Mouse (Mus musculus) embryonic facial prominence, embryonic 12.5 days (tissue): ENCODE results near the gene Atox1. TPM values are rescaled to one million over a fixed set of nuclear protein-coding genes. Genes with fewer than 3 reads are reported as not detected.
A peak's percentile ranks its signal among the peaks of the same experiment; 100 is the strongest.

Experiments used
- ATAC-seq: fragments of 200-750 bp; cut with Nextera tagmentation; 2 replicates; pipeline ENCODE4 v1.8.0; 2017; ENCODE audit not compliant: insufficient number of reproducible peaks, insufficient read depth, low FRiP score, low TSS enrichment
- H3K27ac ChIP-seq: fragments of 300-500 bp; sonication (generic); 2 replicates; pipeline ENCODE4 v1.5.1; 2016; ENCODE audit warnings: mild to moderate bottlenecking
- H3K27me3 ChIP-seq: fragments of 300-500 bp; sonication (generic); 2 replicates; pipeline ENCODE4 v1.6.1; 2016; ENCODE audit warnings: mild to moderate bottlenecking, moderate library complexity
- H3K36me3 ChIP-seq: fragments of 300-500 bp; sonication (generic); 2 replicates; pipeline ENCODE4 v1.6.1; 2016; ENCODE audit warnings: mild to moderate bottlenecking
- H3K4me1 ChIP-seq: fragments of 300-500 bp; sonication (generic); 2 replicates; pipeline ENCODE4 v1.6.1; 2016
- H3K4me2 ChIP-seq: fragments of 300-500 bp; sonication (generic); replicated peaks from 2 replicates; pipeline ENCODE4 v1.6.1; 2016; ENCODE audit warnings: mild to moderate bottlenecking, moderate library complexity
- H3K4me3 ChIP-seq: fragments of 300-500 bp; sonication (generic); 2 replicates; pipeline ENCODE4 v1.5.1; 2016; ENCODE audit warnings: mild to moderate bottlenecking
- H3K9ac ChIP-seq: fragments of 300-500 bp; sonication (generic); 2 replicates; pipeline ENCODE4 v1.6.1; 2016; ENCODE audit warnings: mild to moderate bottlenecking, moderate library complexity
- H3K9me3 ChIP-seq: fragments of 300-500 bp; sonication (generic); 2 replicates; pipeline ENCODE4 v1.6.1; 2016; ENCODE audit warnings: mild to moderate bottlenecking, moderate library complexity
- WGBS: fragments of 180-500 bp; shearing (Covaris S2); methylation state at CpG from one replicate; pipeline ENCODE4 v1.1.7; 2016; 5-methylcytosine and 5-hydroxymethylcytosine counted together
- polyA plus RNA-seq: library from polyadenylated mRNA; unstranded; fragments of >200 nt; fragmentation: Nextera tagmentation; extraction: Ambion mirVana; gene quantifications from 2 replicates; pipeline ENCODE4 v1.2.1, GENCODE M21; 2016

Atox1 gene
- polyA plus RNA-seq: 297 and 344 TPM in 2 replicates

- peak; percentile 92 for ATAC-seq
- no peaks in the 10 kb centered on the region for H3K36me3 ChIP-seq
- 1% methylated on average over 36 of the region's 36 CpGs for WGBS
- H3K27me3 ChIP-seq: no peaks in the 10 kb centered on the region
- H3K4me3 ChIP-seq: peak within 1 kb of the TSS; percentile 57
- peak within 1 kb of the TSS; percentile 76 for H3K4me2 ChIP-seq
- H3K27ac ChIP-seq: peak within 1 kb of the TSS; percentile 59
- peak within 1 kb of the TSS; percentile 56 for H3K9ac ChIP-seq
- peaks cover 12% of the 10 kb centered on the region; the same call in 1 of the 2 replicates for H3K4me1 ChIP-seq
- no peaks in the 10 kb centered on the region for H3K9me3 ChIP-seq
Measured at GRCm38 (mm10) chr11:55461019-55461645, at the start of gene Atox1. TSS of gene Atox1 (minus strand) at chr11:55461239.

GRCm38 (mm10) chr11:55505485-55505884 lies 44.4 kb upstream of the Atox1 start:
- Histone ChIP-seq H3K27ac (no peak overlapping the region), H3K4me2 (no peak overlapping the region), H3K9ac (no peak overlapping the region), H3K9me3 (no peaks in the 10 kb centered on the region), H3K36me3 (peaks cover 26% of the 10 kb centered on the region), H3K4me3 (no peak overlapping the region), H3K4me1 (no peaks in the 10 kb centered on the region), H3K27me3 (no peaks in the 10 kb centered on the region)
- 88% methylated on average over 3 of the region's 3 CpGs for WGBS
- ATAC-seq: no peak

GRCm38 (mm10) chr11:55502886-55503285 lies 41.8 kb upstream of the Atox1 start:
- Histone ChIP-seq H3K4me2 (no peak overlapping the region), H3K27me3 (no peaks in the 10 kb centered on the region), H3K9ac (no peak overlapping the region), H3K36me3 (peaks cover 43% of the 10 kb centered on the region), H3K4me3 (no peak overlapping the region), H3K27ac (no peak overlapping the region), H3K4me1 (no peaks in the 10 kb centered on the region), H3K9me3 (no peaks in the 10 kb centered on the region)
- ATAC-seq: no peak
- WGBS: 76% methylated on average over 5 of the region's 5 CpGs

GRCm38 (mm10) chr11:55501955-55502531 lies 41.0 kb upstream of the Atox1 start:
- Histone ChIP-seq H3K36me3 (peaks cover 46% of the 10 kb centered on the region), H3K9ac (no peak overlapping the region), H3K27me3 (no peaks in the 10 kb centered on the region), H3K4me3 (no peak overlapping the region), H3K9me3 (no peaks in the 10 kb centered on the region), H3K4me1 (no peaks in the 10 kb centered on the region), H3K4me2 (no peak overlapping the region), H3K27ac (no peak overlapping the region)
- 82% methylated on average over 8 of the region's 8 CpGs for WGBS
- ATAC-seq: no peak; the same call in 1 of the 2 replicates

GRCm38 (mm10) chr11:55497885-55498284 lies 36.8 kb upstream of the Atox1 start:
- 73% methylated on average over 5 of the region's 5 CpGs for WGBS
- Histone ChIP-seq H3K9me3 (no peaks in the 10 kb centered on the region), H3K4me3 (no peak overlapping the region), H3K9ac (no peak overlapping the region), H3K27ac (no peak overlapping the region), H3K36me3 (peaks cover 82% of the 10 kb centered on the region), H3K27me3 (no peaks in the 10 kb centered on the region), H3K4me1 (no peaks in the 10 kb centered on the region), H3K4me2 (no peak overlapping the region)
- ATAC-seq: no peak

- H3K4me2 ChIP-seq: no peak overlapping the region
- no peak for ATAC-seq
- H3K4me3 ChIP-seq: no peak overlapping the region
- no peaks in the 10 kb centered on the region for H3K9me3 ChIP-seq
- no peak overlapping the region for H3K9ac ChIP-seq
- WGBS: 88% methylated on average over 6 of the region's 6 CpGs
- no peak overlapping the region for H3K27ac ChIP-seq
- no peaks in the 10 kb centered on the region for H3K27me3 ChIP-seq
- peaks cover 83% of the 10 kb centered on the region for H3K36me3 ChIP-seq
- H3K4me1 ChIP-seq: no peaks in the 10 kb centered on the region
Measured at GRCm38 (mm10) chr11:55496158-55496557, 35.1 kb upstream of the Atox1 start.

- Histone ChIP-seq H3K27ac (no peak overlapping the region), H3K27me3 (no peaks in the 10 kb centered on the region), H3K9me3 (no peaks in the 10 kb centered on the region), H3K9ac (no peak overlapping the region), H3K4me1 (no peaks in the 10 kb centered on the region), H3K4me2 (no peak overlapping the region), H3K4me3 (no peak overlapping the region), H3K36me3 (peaks cover 69% of the 10 kb centered on the region)
- ATAC-seq: no peak
- WGBS: 96% methylated on average over 7 of the region's 7 CpGs
Measured at GRCm38 (mm10) chr11:55485443-55485842, 24.4 kb upstream of the Atox1 start.

GRCm38 (mm10) chr11:55473219-55473618 lies 12.2 kb upstream of the Atox1 start:
- WGBS: 91% methylated on average over 3 of the region's 3 CpGs
- H3K9ac ChIP-seq: no peak overlapping the region
- no peak overlapping the region for H3K27ac ChIP-seq
- no peak overlapping the region for H3K4me2 ChIP-seq
- H3K27me3 ChIP-seq: no peaks in the 10 kb centered on the region
- ATAC-seq: no peak
- H3K36me3 ChIP-seq: peaks cover 25% of the 10 kb centered on the region
- H3K9me3 ChIP-seq: no peaks in the 10 kb centered on the region
- peaks cover 14% of the 10 kb centered on the region for H3K4me1 ChIP-seq
- H3K4me3 ChIP-seq: no peak overlapping the region

GRCm38 (mm10) chr11:55471467-55471866 lies 10.4 kb upstream of the Atox1 start:
- no peaks in the 10 kb centered on the region for H3K27me3 ChIP-seq
- no peaks in the 10 kb centered on the region for H3K9me3 ChIP-seq
- peak overlapping the region; percentile 99 for H3K4me3 ChIP-seq
- no peak for ATAC-seq
- H3K4me2 ChIP-seq: peak overlapping the region; percentile 67
- WGBS: 93% methylated on average over 7 of the region's 7 CpGs
- H3K4me1 ChIP-seq: peaks cover 17% of the 10 kb centered on the region
- H3K27ac ChIP-seq: no peak overlapping the region
- peaks cover 25% of the 10 kb centered on the region for H3K36me3 ChIP-seq
- no peak overlapping the region for H3K9ac ChIP-seq

GRCm38 (mm10) chr11:55470761-55471160 lies 9.7 kb upstream of the Atox1 start:
- 56% methylated on average over 8 of the region's 8 CpGs for WGBS
- no peak overlapping the region for H3K27ac ChIP-seq
- peak overlapping the region; percentile 50 for H3K9ac ChIP-seq
- H3K36me3 ChIP-seq: peaks cover 25% of the 10 kb centered on the region
- H3K9me3 ChIP-seq: no peaks in the 10 kb centered on the region
- H3K27me3 ChIP-seq: no peaks in the 10 kb centered on the region
- peak overlapping the region; percentile 67 for H3K4me2 ChIP-seq
- H3K4me1 ChIP-seq: peaks cover 17% of the 10 kb centered on the region
- peak overlapping the region; percentile 99 for H3K4me3 ChIP-seq
- ATAC-seq: no peak

GRCm38 (mm10) chr11:55469923-55470691 lies 9.1 kb upstream of the Atox1 start:
- Histone ChIP-seq H3K9ac (peak overlapping the region; percentile 98), H3K4me3 (peak overlapping the region; percentile 99), H3K27ac (peak overlapping the region; percentile 92), H3K4me1 (peaks cover 17% of the 10 kb centered on the region), H3K27me3 (no peaks in the 10 kb centered on the region), H3K4me2 (peak overlapping the region; percentile 67), H3K9me3 (no peaks in the 10 kb centered on the region), H3K36me3 (peaks cover 25% of the 10 kb centered on the region)
- no peak; the same call in 1 of the 2 replicates for ATAC-seq
- under 1% methylated on average over 46 of the region's 46 CpGs for WGBS
